Mouse (Mus musculus): ENCODE results near the gene Pagr1a.

- TF ChIP-seq POLR2A (IDR thresholded peaks at IDR 0.05; ENCODE audit: control insufficient read depth in 1 of 2, insufficient read depth in 1 of 2, low read depth in 1 of 2, low read length in 2 of 2, poor library complexity in 1 of 2) (no peak), SIN3A (IDR thresholded peaks at IDR 0.05; ENCODE audit: low read length) (no peak), ZC3H11A (IDR thresholded peaks at IDR 0.05; ENCODE audit: low read depth, low read length) (no peak), USF1 (IDR thresholded peaks at IDR 0.05; ENCODE audit: low read depth, low read length) (no peak), CTCF (IDR thresholded peaks at IDR 0.05 in 2 of 3, conservative IDR thresholded peaks at IDR 0.05 in 1 of 3; ENCODE audit: control insufficient read depth in 1 of 3, insufficient read depth in 1 of 3, low read depth in 2 of 3, low read length in 3 of 3, poor library complexity in 1 of 3, severe bottlenecking in 1 of 3) (no peak)
These were observed 13.5 kb downstream of the Pagr1a start for GRCm38 (mm10) chr7:127003620-127004019.

Measured in MEL (cell line).